Mouse (Mus musculus) heart, embryonic 15.5 days (tissue): ENCODE data around the gene Cd79a. TPM values are rescaled to one million over a fixed set of nuclear protein-coding genes. Genes with fewer than 3 reads are reported as not detected.
A peak's percentile ranks its signal among the peaks of the same experiment; 100 is the strongest.

ENCODE experiments used
- ATAC-seq: fragments of 200-750 bp; cut with Nextera tagmentation; replicated peaks from 2 replicates; pipeline ENCODE4 v1.8.0; 2017; ENCODE audit warnings: low read depth, moderate TSS enrichment; ENCODE audit not compliant: insufficient number of reproducible peaks, insufficient read depth, low FRiP score
- H3K27ac ChIP-seq: fragments of 300-500 bp; sonication (generic); 2 replicates; pipeline ENCODE4 v1.5.1; 2015; ENCODE audit warnings: mild to moderate bottlenecking, inconsistent platforms
- H3K27me3 ChIP-seq: fragments of 300-500 bp; sonication (generic); 2 replicates; pipeline ENCODE4 v1.6.1; 2015; ENCODE audit warnings: inconsistent platforms
- H3K36me3 ChIP-seq: fragments of 300-500 bp; sonication (generic); 2 replicates; pipeline ENCODE4 v1.6.1; 2015; ENCODE audit warnings: mild to moderate bottlenecking, inconsistent platforms
- H3K4me1 ChIP-seq: fragments of 300-500 bp; sonication (generic); replicated peaks from 2 replicates; pipeline ENCODE4 v1.6.1; 2015; ENCODE audit warnings: inconsistent platforms
- H3K4me2 ChIP-seq: fragments of 300-500 bp; sonication (generic); 2 replicates; pipeline ENCODE4 v1.6.1; 2015; ENCODE audit warnings: inconsistent platforms, mild to moderate bottlenecking, moderate library complexity
- H3K4me3 ChIP-seq: fragments of 300-500 bp; sonication (generic); 2 replicates; pipeline ENCODE4 v1.5.1; 2015; ENCODE audit warnings: mild to moderate bottlenecking, inconsistent platforms
- H3K9ac ChIP-seq: fragments of 300-500 bp; sonication (generic); 2 replicates; pipeline ENCODE4 v1.6.1; 2015; ENCODE audit warnings: mild to moderate bottlenecking, inconsistent platforms
- H3K9me3 ChIP-seq: fragments of 300-500 bp; sonication (generic); replicated peaks from 2 replicates; pipeline ENCODE4 v1.6.1; 2016; ENCODE audit warnings: inconsistent platforms
- WGBS: fragments of 180-500 bp; shearing (Covaris S2); methylation state at CpG from one replicate; pipeline ENCODE4 v1.1.7; 2015; ENCODE audit warnings: mixed read lengths; 5-methylcytosine and 5-hydroxymethylcytosine counted together
- polyA plus RNA-seq: library from polyadenylated mRNA; unstranded; fragments of >200 nt; fragmentation: Nextera tagmentation; extraction: Ambion mirVana; gene quantifications from 2 replicates; pipeline ENCODE4 v1.2.1, GENCODE M21; 2015

The Cd79a gene
- 0.15 and 0.21 TPM in 2 replicates for polyA plus RNA-seq

DNA sequence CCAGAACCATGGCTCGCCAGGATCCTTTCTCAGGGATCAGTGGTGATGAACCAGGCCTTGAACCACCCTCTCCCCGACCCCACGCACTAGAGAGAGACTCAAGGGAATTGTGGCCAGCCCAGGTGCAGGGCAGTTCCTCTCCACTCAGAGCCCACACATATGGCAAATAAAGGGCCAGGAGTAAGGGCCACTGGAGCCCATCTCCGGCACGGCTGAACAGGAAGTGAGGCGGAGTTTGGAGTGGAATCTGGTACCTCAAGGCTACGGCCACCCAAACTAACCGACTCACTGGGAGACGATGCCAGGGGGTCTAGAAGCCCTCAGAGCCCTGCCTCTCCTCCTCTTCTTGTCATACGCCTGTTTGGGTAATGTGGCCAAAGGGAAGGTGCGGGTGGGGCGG, at the start of gene Cd79a:
Gene Cd79a, plus strand, starts transcription at position 158 of the 400 bp plus-strand sequence.
- WGBS: 67% methylated on average over 12 of the region's 12 CpGs
- no peak within 1 kb of the TSS for H3K27ac ChIP-seq
- ATAC-seq: no peak
- H3K4me2 ChIP-seq: no peak within 1 kb of the TSS
- no peaks in the 10 kb centered on the region for H3K36me3 ChIP-seq
- no peak within 1 kb of the TSS for H3K4me3 ChIP-seq
- H3K9ac ChIP-seq: no peak within 1 kb of the TSS
- H3K4me1 ChIP-seq: peaks cover 6% of the 10 kb centered on the region
- no peaks in the 10 kb centered on the region for H3K27me3 ChIP-seq
- no peaks in the 10 kb centered on the region for H3K9me3 ChIP-seq

DNA sequence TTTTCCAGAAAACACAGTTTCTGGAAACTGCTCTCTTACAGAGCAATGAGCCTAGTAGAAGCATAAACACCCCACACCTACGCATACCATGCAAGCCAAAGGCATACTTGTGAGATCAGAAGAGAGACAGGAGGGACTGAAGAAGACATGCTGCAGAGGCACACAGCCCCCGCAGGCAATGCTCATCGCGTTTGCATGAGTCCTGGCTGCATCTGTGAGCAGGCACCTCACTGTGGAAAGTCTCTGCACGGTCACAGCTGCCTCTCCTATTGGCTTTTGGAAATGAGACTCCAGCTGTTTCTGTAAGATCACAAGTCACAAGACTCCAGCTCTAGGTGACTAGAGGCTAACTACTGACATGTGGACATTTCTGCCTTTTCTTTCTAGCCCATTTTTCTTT, 47.0 kb upstream of the Cd79a start:
- no peak overlapping the region for H3K27ac ChIP-seq
- no peak for ATAC-seq
- H3K4me2 ChIP-seq: no peak overlapping the region
- 10% methylated on average over 5 of the region's 5 CpGs for WGBS
- H3K9ac ChIP-seq: no peak overlapping the region
- H3K27me3 ChIP-seq: no peaks in the 10 kb centered on the region
- H3K36me3 ChIP-seq: no peaks in the 10 kb centered on the region
- no peaks in the 10 kb centered on the region for H3K9me3 ChIP-seq
- no peaks in the 10 kb centered on the region for H3K4me1 ChIP-seq
- H3K4me3 ChIP-seq: no peak overlapping the region

DNA sequence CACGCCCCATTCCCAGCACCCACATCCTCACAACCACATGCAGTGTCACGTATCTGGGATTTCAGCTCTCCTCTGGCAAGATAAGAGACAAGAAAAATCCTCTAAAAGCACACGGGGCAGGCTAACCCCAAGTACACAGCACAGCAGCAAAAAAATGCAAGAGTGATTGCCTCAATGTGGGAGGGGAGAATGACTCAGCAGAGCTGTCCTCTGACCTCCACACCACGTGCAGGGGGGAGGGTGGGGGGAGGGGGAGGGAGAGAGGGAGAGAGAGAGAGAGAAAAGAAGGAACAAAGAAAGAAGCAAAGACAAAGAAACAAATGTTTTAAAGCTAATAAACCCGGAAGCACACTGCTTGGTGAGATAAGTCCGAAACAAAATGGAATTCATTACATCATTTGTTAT, 46.3 kb upstream of the Cd79a start:
- no peaks in the 10 kb centered on the region for H3K9me3 ChIP-seq
- no peak overlapping the region for H3K9ac ChIP-seq
- no peak overlapping the region for H3K4me3 ChIP-seq
- H3K27me3 ChIP-seq: no peaks in the 10 kb centered on the region
- no peak overlapping the region for H3K27ac ChIP-seq
- ATAC-seq: no peak
- H3K4me2 ChIP-seq: no peak overlapping the region
- no peaks in the 10 kb centered on the region for H3K4me1 ChIP-seq
- WGBS: 27% methylated on average over 6 of the region's 6 CpGs
- H3K36me3 ChIP-seq: no peaks in the 10 kb centered on the region

DNA sequence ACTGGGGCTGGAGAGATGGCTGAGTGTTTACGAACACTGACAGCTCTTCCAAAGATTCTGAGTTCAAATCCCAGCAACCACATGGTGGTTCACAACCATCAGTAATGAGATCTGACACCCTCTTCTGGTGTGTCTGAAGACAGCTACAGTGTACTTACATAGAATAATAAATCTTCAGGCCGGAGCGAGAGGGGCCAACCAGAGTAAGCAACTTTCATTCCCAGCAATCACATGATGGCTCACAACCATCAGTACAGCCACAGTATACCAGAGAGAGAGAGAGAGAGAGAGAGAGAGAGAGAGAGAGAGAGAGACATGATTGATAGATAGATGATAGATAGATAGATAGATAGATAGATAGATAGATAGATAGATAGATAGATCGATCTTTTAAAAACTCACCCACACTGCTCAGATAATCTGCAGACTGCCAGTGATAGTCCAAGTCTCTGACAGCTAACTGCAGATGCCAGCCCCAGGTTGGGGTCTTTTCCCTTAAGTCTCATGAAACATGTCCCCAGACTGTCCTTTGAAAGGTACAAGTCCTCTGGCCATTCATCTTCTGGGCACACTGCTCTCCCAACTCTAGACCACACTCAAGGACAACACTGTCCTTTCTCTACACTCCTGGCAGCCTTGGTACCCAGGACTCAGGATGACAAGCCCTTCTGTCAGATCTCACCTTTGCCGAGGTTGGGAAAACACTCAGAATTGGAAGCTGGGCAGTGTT, 45.4 kb upstream of the Cd79a start:
- H3K27ac ChIP-seq: no peak overlapping the region
- ATAC-seq: no peak
- no peak overlapping the region for H3K9ac ChIP-seq
- no peak overlapping the region for H3K4me2 ChIP-seq
- no peaks in the 10 kb centered on the region for H3K36me3 ChIP-seq
- H3K9me3 ChIP-seq: no peaks in the 10 kb centered on the region
- H3K4me1 ChIP-seq: no peaks in the 10 kb centered on the region
- H3K27me3 ChIP-seq: no peaks in the 10 kb centered on the region
- WGBS: 77% methylated on average over 5 of the region's 5 CpGs
- no peak overlapping the region for H3K4me3 ChIP-seq

DNA sequence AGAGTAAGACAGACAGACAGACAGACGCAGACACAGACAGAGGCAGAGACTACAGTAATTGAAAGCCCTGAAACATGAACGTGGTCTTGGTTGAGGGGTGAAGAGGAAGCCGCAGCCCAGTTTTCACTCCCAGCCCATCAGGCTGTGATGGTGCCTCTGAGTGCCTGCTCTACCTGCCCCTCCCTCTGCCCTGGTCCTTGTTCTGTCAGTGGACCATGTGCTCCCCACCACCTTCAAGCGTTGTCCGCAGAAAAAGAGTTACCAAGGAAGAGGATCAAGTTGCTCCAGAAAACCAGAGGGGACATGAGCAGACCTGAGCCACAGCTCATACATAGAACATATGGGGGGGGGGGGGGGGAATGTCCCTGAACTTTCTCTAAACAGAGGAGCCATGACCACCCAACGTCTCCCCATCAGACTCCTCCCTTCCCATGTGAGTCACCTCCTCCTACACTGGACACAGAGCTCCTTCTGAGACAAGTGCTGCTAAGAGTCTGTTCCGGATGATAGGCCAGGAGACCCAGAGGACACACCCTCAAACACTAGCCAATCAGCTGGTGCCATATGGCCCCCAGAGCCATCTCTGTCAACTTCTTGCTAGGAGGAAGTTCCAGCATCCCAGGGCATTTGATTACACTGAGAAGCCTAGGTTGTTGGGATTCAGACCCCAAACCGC, 44.5 kb upstream of the Cd79a start:
- H3K36me3 ChIP-seq: no peaks in the 10 kb centered on the region
- no peaks in the 10 kb centered on the region for H3K4me1 ChIP-seq
- H3K4me3 ChIP-seq: no peak overlapping the region
- WGBS: 67% methylated on average over 8 of the region's 8 CpGs
- H3K27me3 ChIP-seq: no peaks in the 10 kb centered on the region
- no peak overlapping the region for H3K4me2 ChIP-seq
- no peak overlapping the region for H3K9ac ChIP-seq
- no peak overlapping the region for H3K27ac ChIP-seq
- no peaks in the 10 kb centered on the region for H3K9me3 ChIP-seq
- ATAC-seq: 0 out of 2 replicates have a peak, but pooled peaks have one; percentile 10

DNA sequence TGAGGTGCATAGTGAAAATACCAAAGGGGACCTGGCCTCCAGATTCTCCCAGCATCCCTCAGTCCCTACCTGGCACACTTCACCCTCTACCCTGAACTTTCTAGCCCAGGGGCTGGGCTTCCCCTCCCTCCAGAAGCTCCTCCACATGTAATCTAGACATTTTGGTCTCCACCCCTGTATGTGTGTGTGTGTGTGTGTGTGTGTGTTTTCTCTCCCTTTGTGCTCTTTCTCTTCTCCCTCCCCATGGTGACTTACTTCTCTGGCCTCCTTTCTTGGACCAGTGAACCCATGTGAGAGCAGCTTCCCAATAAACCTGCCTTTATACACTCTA, 44.0 kb upstream of the Cd79a start:
- H3K4me1 ChIP-seq: no peaks in the 10 kb centered on the region

DNA sequence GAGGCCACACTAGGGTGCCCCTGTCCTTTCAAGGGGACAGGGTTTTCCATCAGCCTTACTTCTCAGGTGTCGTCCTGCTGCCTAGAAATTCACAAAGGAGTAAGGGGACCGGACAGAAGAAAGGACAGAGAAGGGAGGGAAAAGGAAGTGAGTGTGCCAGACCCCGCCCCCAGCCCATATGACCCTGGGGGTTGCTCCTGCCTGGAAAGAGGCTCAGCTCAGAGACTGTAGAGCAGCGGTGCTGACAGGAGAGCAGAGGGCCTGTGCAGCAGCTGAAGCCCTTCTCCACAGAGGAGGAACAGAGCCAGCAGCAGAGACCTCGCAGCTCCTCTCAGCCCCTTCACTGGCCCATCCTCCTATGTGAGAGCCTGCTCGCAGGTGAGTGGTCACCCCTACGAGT, 43.5 kb upstream of the Cd79a start:
- no peak for ATAC-seq
- Histone ChIP-seq H3K9me3 (no peaks in the 10 kb centered on the region), H3K36me3 (no peaks in the 10 kb centered on the region), H3K27ac (no peak overlapping the region), H3K4me3 (no peak overlapping the region), H3K4me2 (no peak overlapping the region), H3K27me3 (no peaks in the 10 kb centered on the region), H3K4me1 (no peaks in the 10 kb centered on the region), H3K9ac (no peak overlapping the region)
- 30% methylated on average over 7 of the region's 7 CpGs for WGBS

More for the DNA sequence above, 44.0 kb upstream of the Cd79a start:
- Histone ChIP-seq H3K4me2 (no peak overlapping the region), H3K9me3 (no peaks in the 10 kb centered on the region), H3K27ac (no peak overlapping the region), H3K36me3 (no peaks in the 10 kb centered on the region), H3K27me3 (no peaks in the 10 kb centered on the region), H3K9ac (no peak overlapping the region), H3K4me3 (no peak overlapping the region)
- ATAC-seq: peak; percentile 29; the same call in 1 of the 2 replicates

DNA sequence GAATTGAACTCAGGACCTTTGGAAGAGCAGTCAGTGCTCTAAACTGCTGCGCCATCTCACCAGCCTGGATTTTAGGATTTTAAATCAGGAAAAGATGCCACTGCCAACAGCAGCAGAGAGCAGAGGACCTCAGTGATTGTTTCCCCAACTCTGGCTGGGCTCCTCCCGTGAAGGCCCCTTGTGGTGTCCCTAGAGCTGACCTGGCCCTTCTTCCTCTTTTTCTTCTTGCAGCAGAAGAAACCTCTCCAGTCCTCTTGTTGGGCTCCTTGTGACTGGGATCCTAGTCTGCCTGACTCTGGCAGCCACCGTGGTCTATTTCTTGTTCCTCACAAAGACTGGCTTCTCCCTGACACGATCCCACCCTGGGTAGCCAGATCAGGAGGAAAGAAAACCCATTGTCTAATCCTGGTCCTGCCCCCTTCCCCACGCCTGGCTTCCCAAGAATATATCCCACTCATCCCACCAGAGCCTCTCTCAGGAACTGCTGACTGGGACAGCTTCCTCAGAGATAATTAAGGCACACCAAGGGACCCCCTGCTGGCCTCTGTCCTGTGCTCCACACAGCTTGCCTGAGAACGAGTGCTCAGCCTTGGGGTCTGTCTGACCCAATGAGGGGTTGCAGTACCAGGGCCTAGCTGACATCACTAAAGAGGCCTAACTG, 40.6 kb upstream of the Cd79a start:
- no peaks in the 10 kb centered on the region for H3K9me3 ChIP-seq
- 40% methylated on average over 6 of the region's 6 CpGs for WGBS
- H3K27me3 ChIP-seq: no peaks in the 10 kb centered on the region
- no peak overlapping the region for H3K4me2 ChIP-seq
- no peak overlapping the region for H3K27ac ChIP-seq
- H3K4me1 ChIP-seq: no peaks in the 10 kb centered on the region
- H3K9ac ChIP-seq: no peak overlapping the region
- ATAC-seq: no peak
- no peaks in the 10 kb centered on the region for H3K36me3 ChIP-seq
- H3K4me3 ChIP-seq: no peak overlapping the region

DNA sequence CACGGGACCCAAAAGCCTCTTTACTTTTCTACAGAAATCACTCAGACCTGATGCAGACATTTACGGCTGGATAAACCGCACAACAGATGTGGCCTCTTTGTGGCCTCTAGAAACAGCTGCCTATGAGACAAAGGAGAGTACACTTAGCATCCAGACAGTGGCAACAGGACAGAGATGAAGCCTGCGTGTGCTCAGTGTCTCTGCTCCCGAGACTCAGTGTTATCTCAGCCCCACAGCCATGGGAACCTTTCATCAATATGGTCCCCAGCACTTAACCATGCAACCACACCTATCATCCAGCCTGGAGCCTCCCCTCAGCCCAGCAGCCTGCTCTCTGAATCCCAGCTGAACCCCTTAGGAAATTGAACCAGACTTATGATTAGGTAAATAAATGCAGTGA, 37.9 kb upstream of the Cd79a start:
- Histone ChIP-seq H3K36me3 (no peaks in the 10 kb centered on the region), H3K9me3 (no peaks in the 10 kb centered on the region), H3K4me3 (no peak overlapping the region), H3K4me1 (no peaks in the 10 kb centered on the region), H3K27ac (no peak overlapping the region), H3K4me2 (no peak overlapping the region), H3K9ac (no peak overlapping the region), H3K27me3 (no peaks in the 10 kb centered on the region)
- WGBS: 69% methylated on average over 5 of the region's 5 CpGs
- ATAC-seq: no peak

DNA sequence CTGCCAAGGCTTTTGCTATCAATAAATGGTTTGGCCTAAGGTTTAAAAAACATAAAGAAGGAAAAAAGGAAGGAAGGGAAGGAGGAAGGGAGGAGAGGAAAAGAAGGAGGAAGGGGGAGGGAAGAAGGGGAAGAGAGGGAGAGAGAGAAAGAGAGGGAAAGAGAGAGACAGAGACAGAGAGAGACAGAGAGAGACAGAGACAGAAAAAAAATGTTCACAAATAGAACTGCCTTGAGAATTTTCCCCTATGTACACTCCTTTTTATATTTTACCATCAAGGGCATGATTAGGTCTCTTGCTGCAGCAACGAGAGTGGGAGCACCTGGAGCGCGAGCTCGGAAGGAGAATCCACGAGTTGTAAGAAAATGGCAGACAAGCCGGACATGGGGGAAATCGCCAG, 35.3 kb upstream of the Cd79a start, which contains the start of gene Gm9844:
Gene Gm9844, plus strand, starts transcription at position 301 of the 400 bp plus-strand sequence.
- no peak within 1 kb of the TSS for H3K4me3 ChIP-seq
- H3K27ac ChIP-seq: no peak within 1 kb of the TSS
- H3K36me3 ChIP-seq: no peaks in the 10 kb centered on the region
- no peak within 1 kb of the TSS for H3K4me2 ChIP-seq
- WGBS: 79% methylated on average over 7 of the region's 7 CpGs
- H3K4me1 ChIP-seq: no peaks in the 10 kb centered on the region
- no peaks in the 10 kb centered on the region for H3K9me3 ChIP-seq
- no peak for ATAC-seq
- H3K27me3 ChIP-seq: no peaks in the 10 kb centered on the region
- no peak within 1 kb of the TSS for H3K9ac ChIP-seq

DNA sequence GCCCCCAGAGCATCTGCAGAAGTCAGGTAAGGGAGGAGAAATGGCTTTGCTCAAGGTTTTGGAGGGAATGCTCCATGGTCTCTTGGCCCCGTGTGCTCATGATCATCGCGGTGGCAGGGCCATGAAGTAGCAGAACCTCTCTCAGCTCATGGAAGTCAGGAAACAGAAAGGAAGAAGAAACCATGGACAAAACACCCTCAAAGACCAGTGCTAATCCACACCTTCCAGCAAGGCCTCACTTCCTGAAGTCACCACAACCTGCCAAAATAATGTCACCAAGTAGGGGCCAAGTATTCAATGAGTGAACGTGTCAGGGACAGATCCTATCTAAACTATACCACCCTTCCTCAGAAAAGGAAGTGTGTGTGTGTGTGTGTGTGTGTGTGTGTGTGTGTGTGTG, 34.3 kb upstream of the Cd79a start:
- Histone ChIP-seq H3K27ac (no peak overlapping the region), H3K4me3 (no peak overlapping the region), H3K4me1 (no peaks in the 10 kb centered on the region), H3K36me3 (no peaks in the 10 kb centered on the region), H3K9me3 (no peaks in the 10 kb centered on the region), H3K4me2 (no peak overlapping the region), H3K9ac (no peak overlapping the region), H3K27me3 (no peaks in the 10 kb centered on the region)
- WGBS: 74% methylated on average over 4 of the region's 4 CpGs
- no peak for ATAC-seq
